Mouse (Mus musculus) cerebellum, adult 9-10 months (tissue): ENCODE results near the gene Gpc5.

ENCODE experiments used
- DNase-seq: peaks from one replicate; pipeline ENCODE4 v3.0.0; 2022

Gpc5 gene

DNA sequence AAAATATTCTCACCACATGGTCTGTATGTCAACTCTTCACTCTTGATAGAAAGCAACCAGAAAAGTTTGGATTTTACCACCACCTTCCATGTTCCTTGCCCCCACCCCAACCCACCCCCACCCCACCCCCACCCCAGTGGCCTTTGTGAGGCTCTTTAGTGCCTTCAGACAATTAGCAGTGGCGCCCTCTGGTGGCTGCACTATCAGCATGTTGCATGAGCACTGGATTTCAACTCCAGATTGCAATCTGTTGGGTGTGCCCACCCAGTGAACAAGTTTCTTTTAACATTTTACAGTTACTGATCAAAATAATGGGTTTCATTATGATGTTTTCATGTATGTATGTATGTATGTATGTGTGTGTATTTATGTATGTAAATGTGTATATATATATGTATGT is 279.1 kb downstream of the Gpc5 start:
- DNase-seq: no peak

DNA sequence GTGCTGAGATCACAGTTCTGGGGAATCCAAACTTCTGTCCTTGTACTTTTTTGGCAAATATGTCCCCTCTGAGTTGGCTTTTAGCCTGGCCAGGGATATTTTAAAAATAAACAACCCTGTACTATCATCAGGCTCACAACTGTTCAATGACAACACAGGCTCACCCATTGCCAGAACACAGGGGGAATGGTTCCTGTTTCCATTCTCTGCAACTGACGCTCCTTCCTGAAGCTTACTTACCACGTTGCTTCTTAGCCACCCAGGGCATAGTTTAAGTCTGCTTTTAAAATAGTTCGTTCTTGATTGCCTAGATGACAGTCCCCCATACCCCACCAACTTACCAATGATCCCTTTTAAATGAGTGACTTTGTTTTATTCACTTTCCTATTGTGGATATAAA is 299.8 kb downstream of the Gpc5 start:
- DNase-seq: no peak

GRCm38 (mm10) chr14:115392894-115393524 is 301.0 kb downstream of the Gpc5 start:
- peak; percentile 23 for DNase-seq

GRCm38 (mm10) chr14:115406596-115406995 is 314.6 kb downstream of the Gpc5 start:
- DNase-seq: no peak

GRCm38 (mm10) chr14:115407309-115407930 is 315.4 kb downstream of the Gpc5 start:
- DNase-seq: no peak

DNA sequence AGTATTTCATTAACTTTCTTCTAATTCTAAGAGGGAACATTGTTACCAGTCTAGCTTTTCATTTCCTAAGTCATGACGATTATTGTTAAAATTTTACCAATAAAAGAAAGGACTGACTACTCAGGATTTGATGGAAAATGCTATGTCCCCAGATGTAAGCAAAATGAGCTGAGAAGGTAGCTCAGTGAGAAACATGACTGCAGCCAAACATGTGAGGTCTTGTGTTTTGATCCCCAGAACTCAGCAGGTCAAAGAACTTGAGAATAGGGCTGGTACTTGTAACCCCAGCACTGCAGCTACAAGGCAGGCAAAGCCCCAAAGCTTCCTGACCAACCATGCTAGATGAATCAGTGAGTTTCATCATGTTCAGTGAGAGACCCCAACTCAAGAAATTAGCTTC is 318.9 kb downstream of the Gpc5 start:
- DNase-seq: no peak

GRCm38 (mm10) chr14:115411513-115412174 is 319.6 kb downstream of the Gpc5 start:
- DNase-seq: no peak

DNA sequence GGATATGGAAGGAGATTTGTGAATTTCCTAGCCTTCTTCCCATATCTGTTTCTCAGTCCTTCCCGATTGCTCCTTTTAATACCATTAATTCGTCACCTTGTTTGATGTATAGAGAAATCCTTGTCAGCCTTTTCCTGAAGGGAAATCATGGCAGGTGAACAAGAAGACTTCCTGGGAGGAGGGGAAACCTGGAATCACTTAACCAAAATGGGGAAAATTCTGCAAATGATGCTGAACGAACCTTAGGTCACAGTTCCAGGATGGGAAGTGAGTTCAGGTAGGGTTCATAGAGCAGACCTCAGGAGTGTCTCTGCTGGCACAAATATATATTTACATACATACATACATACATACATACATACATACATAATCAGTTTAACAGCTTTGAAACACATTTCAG is 320.8 kb downstream of the Gpc5 start:
- DNase-seq: no peak

DNA sequence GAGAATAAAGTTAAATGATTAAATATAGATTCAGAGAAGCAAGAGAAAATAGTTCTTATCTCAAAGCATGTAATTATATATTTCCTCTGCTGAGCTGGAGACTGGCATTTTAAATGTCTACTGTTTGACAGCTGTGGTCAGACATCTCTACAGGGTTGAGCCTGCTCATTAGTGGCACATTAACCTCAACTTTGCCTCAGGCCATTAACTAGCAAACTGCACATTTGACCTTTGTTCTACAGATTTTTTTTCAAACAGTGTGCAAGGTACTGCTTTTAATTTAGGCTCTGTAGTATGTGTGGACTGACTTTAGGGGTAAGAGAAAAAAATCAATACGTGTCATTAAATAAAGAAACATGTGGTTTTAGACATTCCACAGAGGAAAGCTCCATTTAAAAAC is 321.4 kb downstream of the Gpc5 start:
- DNase-seq: no peak

DNA sequence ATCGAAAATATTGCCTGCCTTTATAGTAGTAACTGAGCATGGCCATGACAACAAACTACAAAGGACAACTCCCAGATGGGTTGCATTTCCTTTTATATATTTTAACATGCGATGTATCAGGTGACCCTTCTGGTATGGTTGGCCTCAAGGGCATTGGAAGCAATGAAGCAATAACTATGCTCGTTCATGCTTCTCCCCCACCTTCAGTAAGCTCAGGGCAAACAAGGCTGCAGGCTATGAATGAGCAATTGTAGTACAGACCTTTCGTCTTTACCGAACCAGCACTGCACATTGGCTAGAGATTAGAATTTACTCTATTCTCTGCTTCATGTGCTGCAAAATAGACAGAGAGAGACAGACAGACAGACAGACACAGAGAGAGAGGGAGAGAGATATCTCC is 322.5 kb downstream of the Gpc5 start:
- DNase-seq: no peak

DNA sequence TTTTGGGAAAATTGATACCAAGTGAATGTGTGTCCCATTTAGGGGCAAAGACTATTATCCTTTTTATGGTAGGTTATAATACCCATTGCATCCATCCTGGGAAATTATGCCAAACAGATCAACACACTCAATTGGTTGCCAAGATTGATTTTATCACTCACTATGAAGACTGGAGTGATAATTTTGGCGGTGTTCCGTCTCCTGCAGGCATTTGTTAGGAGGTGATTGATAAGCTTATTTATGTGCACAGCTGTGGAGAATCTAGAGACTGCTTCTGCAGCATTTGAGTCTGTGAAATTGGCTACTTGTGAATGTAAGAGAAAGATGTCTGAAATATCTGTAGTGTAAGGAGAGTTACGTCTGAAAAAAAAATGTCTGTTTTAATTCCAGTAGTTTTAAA is 340.0 kb downstream of the Gpc5 start:
- DNase-seq: no peak

DNA sequence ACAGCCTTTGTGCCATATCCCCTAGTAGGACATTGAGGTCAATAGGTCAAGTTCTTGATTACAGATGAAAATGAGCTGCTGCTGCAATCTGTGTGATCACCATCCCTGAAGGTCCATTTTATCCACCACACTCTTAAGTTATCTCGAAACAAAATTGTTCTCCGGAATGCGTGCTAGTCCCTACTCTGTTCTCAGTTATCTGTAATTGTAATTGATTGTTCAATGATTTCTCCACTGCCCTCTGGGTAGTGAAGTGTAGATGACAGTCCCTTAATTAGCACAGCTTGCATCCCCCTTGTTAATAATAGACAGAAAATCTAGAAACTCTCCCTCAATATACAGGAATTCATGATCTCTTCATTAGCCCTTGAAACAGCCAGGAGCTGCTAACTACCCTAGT is 340.4 kb downstream of the Gpc5 start:
- no peak for DNase-seq

GRCm38 (mm10) chr14:115436617-115437016 is 344.6 kb downstream of the Gpc5 start:
- no peak for DNase-seq

DNA sequence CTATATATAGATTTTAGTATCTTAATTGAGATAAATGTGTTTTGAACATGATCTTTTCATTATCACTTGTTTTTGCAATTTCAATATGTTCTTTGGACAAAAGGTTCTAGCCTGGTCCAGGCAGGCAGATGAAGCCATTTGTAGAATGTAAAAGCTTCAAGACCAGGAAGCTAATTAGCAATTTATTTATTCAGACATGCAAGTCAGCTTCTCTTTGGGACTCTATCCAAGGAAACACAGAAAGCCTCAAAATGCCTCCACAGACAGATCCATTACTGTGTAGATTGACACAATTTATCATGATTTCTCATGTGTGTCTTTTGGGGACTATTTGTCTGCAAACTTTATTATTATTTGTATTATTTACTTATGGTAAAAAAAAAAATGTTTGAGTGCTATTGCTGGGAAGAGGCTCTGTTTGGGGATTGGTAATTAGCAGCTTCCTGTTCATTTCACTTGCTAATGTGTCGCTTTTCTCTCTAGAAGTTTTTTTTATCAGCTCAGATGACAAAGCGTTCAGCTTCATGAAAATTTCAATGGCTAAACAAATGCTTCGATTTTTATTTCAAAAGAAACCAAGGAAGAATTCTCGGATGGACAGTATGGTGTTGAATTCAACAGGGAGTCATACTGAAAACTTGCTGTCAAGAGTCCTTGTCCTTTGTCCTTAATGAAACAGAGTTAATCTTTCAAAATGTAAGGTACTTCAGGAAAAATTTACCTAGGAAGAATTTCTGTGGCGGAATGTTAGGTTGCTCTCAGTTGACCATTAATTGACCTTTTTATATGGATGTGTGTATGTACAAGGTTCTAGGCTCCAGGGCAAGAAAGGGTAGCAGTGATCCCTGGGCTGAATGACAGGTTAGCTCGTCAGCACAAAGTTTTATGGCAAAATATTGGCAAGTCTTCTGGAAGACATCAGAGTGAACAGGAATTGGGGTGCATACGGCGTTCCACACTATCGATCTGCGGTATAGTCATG is 353.1 kb downstream of the Gpc5 start:
- no peak for DNase-seq

- DNase-seq: no peak
These were observed 358.9 kb downstream of the Gpc5 start for GRCm38 (mm10) chr14:115450938-115451337.

DNA sequence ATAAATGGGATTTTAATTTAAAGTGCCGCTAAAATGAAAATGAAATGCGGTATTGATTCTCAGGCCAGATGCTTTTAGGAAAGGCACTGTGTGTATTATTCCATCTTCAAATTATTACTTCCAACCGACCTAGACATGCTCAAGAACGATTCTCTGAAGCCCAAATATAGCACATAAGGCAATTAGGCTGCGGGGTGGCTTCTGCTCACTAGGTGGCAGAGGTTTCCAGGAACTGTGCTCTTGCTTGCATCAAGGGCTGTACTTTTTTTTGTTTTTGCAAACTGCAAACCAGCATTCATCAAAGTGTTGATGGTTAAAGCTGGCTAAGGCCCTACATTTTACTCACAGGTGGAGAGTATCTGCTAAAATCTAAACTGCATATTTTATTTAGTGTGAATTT is 375.9 kb downstream of the Gpc5 start:
- no peak for DNase-seq

GRCm38 (mm10) chr14:115475234-115475633 is 383.2 kb downstream of the Gpc5 start:
- DNase-seq: no peak

DNA sequence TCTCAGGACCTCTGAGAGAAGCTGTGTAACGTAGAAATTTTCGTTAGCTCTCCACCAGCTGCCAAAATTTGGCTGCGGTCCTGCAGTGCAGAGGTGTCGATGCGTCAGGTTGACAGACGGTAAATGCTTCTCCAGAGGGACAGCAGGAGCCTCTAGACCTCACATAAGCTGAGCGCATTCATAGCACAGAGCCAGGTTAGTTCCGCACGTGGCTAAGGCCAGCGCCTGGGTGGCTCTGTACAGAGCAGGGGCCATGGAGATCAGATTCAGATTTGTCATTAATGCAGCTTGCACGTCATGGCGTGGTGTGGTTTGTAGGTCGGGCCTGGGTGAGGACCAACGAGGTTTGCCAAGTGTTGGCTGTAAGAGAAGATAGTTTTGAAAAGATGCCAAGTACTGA is 385.3 kb downstream of the Gpc5 start:
- DNase-seq: no peak

DNA sequence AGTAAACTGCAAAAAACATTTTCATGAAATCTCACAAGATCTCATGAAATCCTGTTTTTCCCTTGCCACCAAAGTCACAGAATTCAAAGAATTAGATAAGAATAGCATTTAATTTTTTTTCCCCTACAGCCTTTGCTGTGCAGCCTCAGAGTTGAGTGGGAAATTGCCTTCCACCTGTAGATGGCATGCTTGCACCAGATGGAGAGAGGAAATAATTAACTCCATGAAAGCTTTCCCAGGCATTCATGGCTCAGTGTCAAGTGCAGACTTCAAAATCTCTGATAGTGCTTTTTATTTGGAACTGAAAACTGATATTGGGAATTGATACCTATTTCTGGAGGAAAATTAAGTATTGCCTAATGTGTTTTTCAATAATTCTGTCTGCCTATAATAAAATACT is 393.1 kb downstream of the Gpc5 start:
- no peak for DNase-seq

- no peak for DNase-seq
These were observed 408.8 kb downstream of the Gpc5 start for GRCm38 (mm10) chr14:115500794-115501193.

GRCm38 (mm10) chr14:115546516-115547282 is 454.7 kb downstream of the Gpc5 start:
- no peak for DNase-seq

GRCm38 (mm10) chr14:115551996-115552395 is 460.0 kb downstream of the Gpc5 start:
- no peak for DNase-seq
